Mouse (Mus musculus) thymus, adult 2 months (tissue): ENCODE results near the gene Sdk2.

Experiments
- CTCF ChIP-seq: fragments of 200-500 bp; IDR thresholded peaks from 2 replicates; pipeline ENCODE4 v1.5.1; 2012; ENCODE audit warnings: mild to moderate bottlenecking, control low read depth, low read length, moderate library complexity, borderline replicate concordance; ENCODE audit not compliant: control insufficient read depth, poor library complexity, insufficient read depth; ENCODE audit errors: extremely low read depth
- POLR2A ChIP-seq: fragments of 200-500 bp; IDR thresholded peaks from 2 replicates; pipeline ENCODE4 v1.6.1; 2012; ENCODE audit warnings: mild to moderate bottlenecking, low read length, control low read depth, moderate library complexity; ENCODE audit not compliant: control insufficient read depth, poor library complexity, insufficient read depth; ENCODE audit errors: extremely low read depth

DNA sequence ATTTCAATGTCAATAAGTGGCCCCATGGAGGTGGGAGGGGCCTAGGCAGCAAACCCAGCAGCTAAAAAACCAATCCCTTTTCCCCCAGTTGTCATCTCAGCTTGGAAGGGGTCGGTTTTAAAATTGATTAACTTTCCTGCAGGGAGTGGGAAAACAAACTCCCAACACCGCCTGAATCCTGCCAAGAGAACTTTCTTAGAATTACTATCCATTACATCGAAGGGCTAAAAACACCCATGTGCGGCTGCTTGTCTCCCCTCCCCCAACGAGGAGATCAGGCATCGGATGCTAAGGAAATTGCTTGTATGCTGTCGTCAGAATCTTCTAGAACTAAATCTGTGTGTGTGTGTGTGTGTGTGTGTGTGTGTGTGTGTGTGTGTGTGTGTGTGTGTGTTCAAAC is 26.8 kb upstream of the Sdk2 start:
- TF ChIP-seq POLR2A = no peak
- no peak for TF ChIP-seq CTCF
